Mouse (Mus musculus) liver, embryonic 12.5 days (tissue): Measurements from ENCODE around the gene Disp3. TPM values are rescaled to one million over a fixed set of nuclear protein-coding genes. Genes with fewer than 3 reads are reported as not detected.

Experiments
- ATAC-seq: fragments of 200-750 bp; cut with Nextera tagmentation; 2 replicates; pipeline ENCODE4 v1.8.0; 2017; ENCODE audit warnings: moderate number of reproducible peaks, mild to moderate bottlenecking, moderate library complexity
- H3K27ac ChIP-seq: fragments of 300-500 bp; sonication (generic); 2 replicates; pipeline ENCODE4 v1.5.1; 2016; ENCODE audit warnings: mild to moderate bottlenecking
- H3K27me3 ChIP-seq: fragments of 300-500 bp; sonication (generic); replicated peaks from 2 replicates; pipeline ENCODE4 v1.6.1; 2016; ENCODE audit warnings: mild to moderate bottlenecking, moderate library complexity
- H3K36me3 ChIP-seq: fragments of 300-500 bp; sonication (generic); 2 replicates; pipeline ENCODE4 v1.6.1; 2016; ENCODE audit warnings: mild to moderate bottlenecking, moderate library complexity
- H3K4me1 ChIP-seq: fragments of 300-500 bp; sonication (generic); 2 replicates; pipeline ENCODE4 v1.6.1; 2016
- H3K4me2 ChIP-seq: fragments of 300-500 bp; sonication (generic); 2 replicates; pipeline ENCODE4 v1.6.1; 2016; ENCODE audit warnings: mild to moderate bottlenecking, moderate library complexity
- H3K4me3 ChIP-seq: fragments of 300-500 bp; sonication (generic); 2 replicates; pipeline ENCODE4 v1.5.1; 2016; ENCODE audit warnings: mild to moderate bottlenecking, moderate library complexity
- H3K9ac ChIP-seq: fragments of 300-500 bp; sonication (generic); 2 replicates; pipeline ENCODE4 v1.6.1; 2016; ENCODE audit warnings: mild to moderate bottlenecking, moderate library complexity
- H3K9me3 ChIP-seq: fragments of 300-500 bp; sonication (generic); replicated peaks from 2 replicates; pipeline ENCODE4 v1.6.1; 2016; ENCODE audit warnings: mild to moderate bottlenecking, moderate library complexity
- whole genome bisulfite sequencing: fragments of 180-500 bp; shearing (Covaris S2); methylation state at CpG from one replicate; pipeline ENCODE4 v1.1.7; 2016; ENCODE audit not compliant: insufficient replicate concordance; 5-methylcytosine and 5-hydroxymethylcytosine counted together
- polyA plus RNA-seq: library from polyadenylated mRNA; unstranded; fragments of >200 nt; fragmentation: Nextera tagmentation; extraction: Ambion mirVana; gene quantifications from 2 replicates; pipeline ENCODE4 v1.2.1, GENCODE M21; 2016

Gene Disp3
- polyA plus RNA-seq, 1 experiment from 2014 or later, result 0.11 TPM

GRCm38 (mm10) chr4:148286226-148287031 is 1.3 kb downstream of the Disp3 start:
- H3K36me3 ChIP-seq, result no peaks in the 10 kb centered on the region
- ATAC-seq, result no peak
- no peak overlapping the region for H3K9ac ChIP-seq
- H3K4me3 ChIP-seq, result no peak overlapping the region
- peaks cover 10% of the 10 kb centered on the region for H3K4me1 ChIP-seq
- no peak overlapping the region for H3K4me2 ChIP-seq
- no peaks in the 10 kb centered on the region for H3K9me3 ChIP-seq
- WGBS, result 19% methylated on average over 22 of the region's 22 CpGs
- H3K27ac ChIP-seq, result no peak overlapping the region
- H3K27me3 ChIP-seq, result peaks cover 55% of the 10 kb centered on the region

DNA sequence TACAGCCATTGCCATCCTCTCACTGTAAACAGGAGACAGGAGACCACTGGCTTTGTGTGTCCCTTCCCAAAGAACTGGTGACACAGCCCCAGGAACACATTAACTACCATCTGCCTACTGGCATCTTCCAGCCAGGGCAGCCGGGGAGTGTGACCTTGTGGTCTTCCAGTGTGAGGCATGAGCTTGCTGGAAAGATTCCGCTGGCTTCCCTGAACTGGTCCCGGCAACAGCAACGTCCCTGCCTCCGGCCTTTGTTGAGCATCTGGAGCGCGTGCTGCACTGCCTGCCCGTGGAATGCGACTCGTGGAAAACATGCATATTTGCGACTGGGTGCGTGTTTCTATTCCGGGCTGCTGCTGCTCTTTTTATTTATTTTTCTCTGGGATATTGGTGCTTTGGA is 3.5 kb downstream of the Disp3 start:
- H3K4me2 ChIP-seq, result no peak overlapping the region
- WGBS, result 58% methylated on average over 13 of the region's 13 CpGs
- no peaks in the 10 kb centered on the region for H3K9me3 ChIP-seq
- no peak overlapping the region for H3K9ac ChIP-seq
- H3K4me3 ChIP-seq, result no peak overlapping the region
- H3K27me3 ChIP-seq, result peaks cover 55% of the 10 kb centered on the region
- H3K27ac ChIP-seq, result no peak overlapping the region
- H3K4me1 ChIP-seq, result peaks cover 10% of the 10 kb centered on the region
- ATAC-seq, result no peak
- H3K36me3 ChIP-seq, result no peaks in the 10 kb centered on the region

GRCm38 (mm10) chr4:148276816-148277491 is 10.8 kb downstream of the Disp3 start:
- Histone ChIP-seq H3K4me1 (no peaks in the 10 kb centered on the region), H3K4me2 (no peak overlapping the region), H3K27ac (no peak overlapping the region), H3K4me3 (no peak overlapping the region), H3K27me3 (peaks cover 53% of the 10 kb centered on the region), H3K9me3 (no peaks in the 10 kb centered on the region), H3K36me3 (no peaks in the 10 kb centered on the region), H3K9ac (no peak overlapping the region)
- WGBS, result 24% methylated on average over 4 of the region's 4 CpGs
- ATAC-seq, result no peak

- H3K27ac ChIP-seq, result no peak overlapping the region
- H3K4me2 ChIP-seq, result no peak overlapping the region
- no peaks in the 10 kb centered on the region for H3K4me1 ChIP-seq
- no peak overlapping the region for H3K9ac ChIP-seq
- H3K36me3 ChIP-seq, result no peaks in the 10 kb centered on the region
- WGBS, result 47% methylated on average over 3 of the region's 3 CpGs
- ATAC-seq, result no peak
- peaks cover 76% of the 10 kb centered on the region for H3K27me3 ChIP-seq
- no peak overlapping the region for H3K4me3 ChIP-seq
- no peaks in the 10 kb centered on the region for H3K9me3 ChIP-seq
These were observed 13.1 kb downstream of the Disp3 start for GRCm38 (mm10) chr4:148274671-148275070.

DNA sequence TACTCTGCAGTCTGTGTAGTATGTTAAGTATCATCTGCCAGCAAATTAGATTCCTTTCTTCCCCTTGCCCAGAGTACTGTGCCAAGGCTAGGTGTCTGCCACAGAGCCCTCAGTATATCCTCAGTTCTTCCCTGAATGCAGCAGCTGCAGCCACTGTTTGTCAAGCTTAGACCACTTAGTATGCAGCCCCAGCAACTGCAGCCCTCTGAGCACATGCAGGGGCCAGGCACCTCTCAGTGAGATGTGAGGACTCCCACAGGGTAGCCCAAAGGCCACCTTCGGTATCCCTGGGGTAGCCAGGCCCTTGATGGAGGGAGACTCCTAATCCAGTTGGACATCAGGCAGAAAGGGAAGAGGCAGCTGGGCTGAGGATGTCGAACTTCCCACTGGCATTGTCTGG is 14.5 kb downstream of the Disp3 start:
- Histone ChIP-seq H3K4me3 (no peak overlapping the region), H3K9me3 (no peaks in the 10 kb centered on the region), H3K36me3 (no peaks in the 10 kb centered on the region), H3K4me2 (no peak overlapping the region), H3K9ac (no peak overlapping the region), H3K27me3 (peaks cover 76% of the 10 kb centered on the region), H3K4me1 (no peaks in the 10 kb centered on the region), H3K27ac (no peak overlapping the region)
- no peak for ATAC-seq
- 20% methylated on average over 2 of the region's 2 CpGs for WGBS

GRCm38 (mm10) chr4:148271656-148272055 is 16.1 kb downstream of the Disp3 start:
- no peak overlapping the region for H3K4me3 ChIP-seq
- no peaks in the 10 kb centered on the region for H3K36me3 ChIP-seq
- H3K9ac ChIP-seq, result no peak overlapping the region
- no peak overlapping the region for H3K27ac ChIP-seq
- H3K4me1 ChIP-seq, result no peaks in the 10 kb centered on the region
- H3K4me2 ChIP-seq, result no peak overlapping the region
- H3K9me3 ChIP-seq, result no peaks in the 10 kb centered on the region
- peaks cover 64% of the 10 kb centered on the region for H3K27me3 ChIP-seq
- WGBS, result 6% methylated on average over 39 of the region's 39 CpGs
- no peak for ATAC-seq

DNA sequence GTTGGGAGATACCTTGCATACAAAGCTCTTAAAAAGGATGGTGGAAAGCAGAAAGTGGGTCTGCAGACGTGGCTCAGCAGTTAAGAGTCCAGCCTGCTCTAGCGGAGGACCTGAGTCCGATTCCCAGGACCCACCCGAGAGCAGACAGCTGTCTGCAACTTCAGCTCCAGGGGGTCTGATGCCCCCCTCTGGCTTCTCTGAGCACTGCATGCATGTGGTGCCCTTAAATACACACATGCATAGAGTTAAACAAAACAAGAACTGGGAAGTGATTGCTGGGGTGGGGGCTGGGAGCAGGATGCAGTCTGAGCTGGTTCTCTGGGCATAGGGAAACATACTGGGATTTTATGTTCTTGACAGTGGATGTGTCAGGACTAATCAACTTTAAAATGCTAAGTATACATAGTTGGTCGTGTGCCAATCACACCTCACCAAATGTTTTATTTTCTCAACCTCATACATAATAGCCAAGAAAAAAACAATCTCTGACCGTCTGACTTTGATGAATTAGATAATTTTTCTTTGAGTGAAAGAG is 20.7 kb downstream of the Disp3 start:
- no peak for ATAC-seq
- no peak overlapping the region for H3K27ac ChIP-seq
- H3K4me1 ChIP-seq, result no peaks in the 10 kb centered on the region
- no peak overlapping the region for H3K4me3 ChIP-seq
- H3K9me3 ChIP-seq, result no peaks in the 10 kb centered on the region
- 68% methylated on average over 6 of the region's 6 CpGs for WGBS
- no peaks in the 10 kb centered on the region for H3K36me3 ChIP-seq
- H3K4me2 ChIP-seq, result no peak overlapping the region
- no peak overlapping the region for H3K9ac ChIP-seq
- peaks cover 27% of the 10 kb centered on the region for H3K27me3 ChIP-seq

DNA sequence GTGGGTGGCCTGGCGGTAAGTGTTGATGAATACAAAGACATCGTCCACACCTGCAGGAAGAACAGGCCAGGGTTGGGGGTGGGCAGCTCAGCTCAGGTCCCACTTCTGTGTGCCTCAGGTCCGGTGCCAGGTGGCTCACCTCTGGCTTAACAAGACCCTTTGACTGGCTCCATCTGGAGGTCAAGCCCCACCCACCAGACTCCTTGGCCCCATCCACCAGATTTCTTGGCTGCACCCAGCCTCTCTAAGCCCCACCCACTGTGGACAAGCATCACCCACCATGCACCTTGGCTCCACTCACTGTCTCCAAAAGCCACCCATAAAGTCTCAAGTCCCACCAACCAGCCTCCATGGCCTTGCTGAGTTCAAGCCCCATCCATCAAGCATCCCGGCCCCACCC is 27.8 kb downstream of the Disp3 start:
- Histone ChIP-seq H3K4me2 (no peak overlapping the region), H3K9ac (no peak overlapping the region), H3K27me3 (peaks cover 12% of the 10 kb centered on the region; the same call in 1 of the 2 replicates), H3K27ac (no peak overlapping the region), H3K36me3 (no peaks in the 10 kb centered on the region), H3K4me3 (no peak overlapping the region), H3K4me1 (no peaks in the 10 kb centered on the region), H3K9me3 (no peaks in the 10 kb centered on the region)
- WGBS, result 70% methylated on average over 4 of the region's 4 CpGs
- no peak for ATAC-seq

DNA sequence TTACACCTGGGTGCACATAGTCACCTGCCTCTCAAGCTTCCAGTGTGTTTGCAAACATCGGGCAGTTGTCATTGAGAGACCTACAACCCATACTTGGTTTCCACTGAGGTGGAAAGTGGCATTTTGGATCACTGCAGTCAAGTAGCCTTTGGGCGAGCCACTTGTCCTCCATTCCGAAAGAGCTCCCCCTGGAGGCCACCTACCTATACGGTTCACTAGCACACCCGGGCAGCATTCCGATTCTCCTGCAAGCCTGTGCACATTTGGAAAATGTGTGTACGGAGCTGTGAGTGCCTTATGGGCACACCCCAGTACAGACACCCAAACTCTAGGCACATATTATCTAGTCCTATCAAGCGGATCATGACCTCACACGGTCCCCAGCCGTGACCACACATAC is 38.4 kb downstream of the Disp3 start:
- Histone ChIP-seq H3K36me3 (no peaks in the 10 kb centered on the region), H3K27me3 (peaks cover 5% of the 10 kb centered on the region), H3K9me3 (0 out of 2 replicates have a peak, but pooled peaks cover 5% of the 10 kb centered on the region), H3K4me1 (no peaks in the 10 kb centered on the region), H3K4me2 (no peak overlapping the region), H3K9ac (no peak overlapping the region), H3K4me3 (no peak overlapping the region), H3K27ac (no peak overlapping the region)
- ATAC-seq, result peak; percentile 51; the same call in 1 of the 2 replicates
- WGBS, result 28% methylated on average over 10 of the region's 10 CpGs

GRCm38 (mm10) chr4:148240387-148240786 is 47.4 kb downstream of the Disp3 start:
- ATAC-seq, result no peak
- Histone ChIP-seq H3K4me2 (no peak overlapping the region), H3K9me3 (0 out of 2 replicates have a peak, but pooled peaks cover 1% of the 10 kb centered on the region), H3K9ac (no peak overlapping the region), H3K27me3 (0 out of 2 replicates have a peak, but pooled peaks cover 6% of the 10 kb centered on the region), H3K4me3 (no peak overlapping the region), H3K4me1 (no peaks in the 10 kb centered on the region), H3K27ac (no peak overlapping the region), H3K36me3 (no peaks in the 10 kb centered on the region)
- 64% methylated on average over 9 of the region's 9 CpGs for WGBS

- Histone ChIP-seq H3K9ac (no peak overlapping the region), H3K4me1 (no peaks in the 10 kb centered on the region), H3K27me3 (0 out of 2 replicates have a peak, but pooled peaks cover 6% of the 10 kb centered on the region), H3K4me3 (no peak overlapping the region), H3K9me3 (no peaks in the 10 kb centered on the region), H3K36me3 (no peaks in the 10 kb centered on the region), H3K27ac (no peak overlapping the region), H3K4me2 (no peak overlapping the region)
- ATAC-seq, result no peak
- WGBS, result 81% methylated on average over 10 of the region's 10 CpGs
These were observed 48.2 kb downstream of the Disp3 start for GRCm38 (mm10) chr4:148239474-148240130.

DNA sequence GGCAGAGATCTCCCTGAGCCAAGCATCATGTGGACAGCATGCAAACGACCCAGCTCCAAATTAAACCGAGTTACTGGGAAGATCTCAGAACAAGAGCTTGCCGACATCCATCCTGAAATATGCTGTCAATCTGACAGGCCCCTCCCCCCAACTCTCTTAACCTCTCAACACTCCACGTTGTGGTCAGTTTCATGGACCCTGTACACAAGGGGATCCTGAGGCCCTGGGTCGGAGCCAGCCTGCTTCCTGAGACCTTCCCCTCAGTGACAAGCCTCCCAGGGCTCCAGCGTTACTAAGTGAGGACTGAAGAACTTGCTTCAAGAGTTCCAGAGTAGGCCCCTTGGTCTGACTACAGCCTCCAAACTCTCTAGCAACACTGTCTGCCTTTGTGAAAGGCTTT is 48.8 kb downstream of the Disp3 start:
- H3K9me3 ChIP-seq, result no peaks in the 10 kb centered on the region
- WGBS, result 50% methylated on average over 6 of the region's 6 CpGs

More for the DNA sequence above, 48.8 kb downstream of the Disp3 start:
- no peak for ATAC-seq
- 0 out of 2 replicates have a peak, but pooled peaks cover 8% of the 10 kb centered on the region for H3K27me3 ChIP-seq
- H3K27ac ChIP-seq, result no peak overlapping the region
- no peak overlapping the region for H3K4me3 ChIP-seq
- no peak overlapping the region for H3K4me2 ChIP-seq
- H3K4me1 ChIP-seq, result no peaks in the 10 kb centered on the region
- no peaks in the 10 kb centered on the region for H3K36me3 ChIP-seq
- no peak overlapping the region for H3K9ac ChIP-seq
